Mouse (Mus musculus) midbrain, embryonic 12.5 days (tissue): ENCODE measurements at regions not wholly inside any gene's neighbourhood (a gene's known extent, or its start where the extent isn't known, plus 50 kb on each side); places are given as distances from the start of the nearest gene placed in this dataset.

ENCODE experiments used
- ATAC-seq: fragments of 200-750 bp; cut with Nextera tagmentation; 2 replicates; pipeline ENCODE4 v1.8.0; 2017; ENCODE audit warnings: low read depth, moderate TSS enrichment, moderate library complexity; ENCODE audit not compliant: low FRiP score
- H3K27ac ChIP-seq: fragments of 300-500 bp; sonication (generic); replicated peaks from 2 replicates; pipeline ENCODE4 v1.5.1; 2016; ENCODE audit warnings: mild to moderate bottlenecking
- H3K27me3 ChIP-seq: fragments of 300-500 bp; sonication (generic); 2 replicates; pipeline ENCODE4 v1.6.1; 2016; ENCODE audit warnings: mild to moderate bottlenecking
- H3K36me3 ChIP-seq: fragments of 300-500 bp; sonication (generic); 2 replicates; pipeline ENCODE4 v1.6.1; 2016
- H3K4me1 ChIP-seq: fragments of 300-500 bp; sonication (generic); 2 replicates; pipeline ENCODE4 v1.6.1; 2016
- H3K4me2 ChIP-seq: fragments of 300-500 bp; sonication (generic); replicated peaks from 2 replicates; pipeline ENCODE4 v1.6.1; 2016; ENCODE audit warnings: mild to moderate bottlenecking, moderate library complexity
- H3K4me3 ChIP-seq: fragments of 300-500 bp; sonication (generic); 2 replicates; pipeline ENCODE4 v1.5.1; 2016; ENCODE audit warnings: mild to moderate bottlenecking
- H3K9ac ChIP-seq: fragments of 300-500 bp; sonication (generic); replicated peaks from 2 replicates; pipeline ENCODE4 v1.6.1; 2016; ENCODE audit warnings: mild to moderate bottlenecking, moderate library complexity
- H3K9me3 ChIP-seq: fragments of 300-500 bp; sonication (generic); 2 replicates; pipeline ENCODE4 v1.6.1; 2016; ENCODE audit warnings: mild to moderate bottlenecking
- WGBS: fragments of 180-500 bp; shearing (Covaris S2); methylation state at CpG from one replicate; pipeline ENCODE4 v1.1.7; 2016; 5-methylcytosine and 5-hydroxymethylcytosine counted together

- no peaks in the 10 kb centered on the region for H3K27me3 ChIP-seq
- no peaks in the 10 kb centered on the region for H3K36me3 ChIP-seq
- H3K4me2 ChIP-seq = no peak overlapping the region
- WGBS = 81% methylated on average over 1 of the region's 1 CpGs
- H3K9ac ChIP-seq = no peak overlapping the region
- no peak overlapping the region for H3K27ac ChIP-seq
- H3K9me3 ChIP-seq = no peaks in the 10 kb centered on the region
- no peak overlapping the region for H3K4me3 ChIP-seq
- no peaks in the 10 kb centered on the region for H3K4me1 ChIP-seq
- no peak for ATAC-seq
Observed at GRCm38 (mm10) chr5:52048790-52049189, 141.5 kb downstream of the Dhx15 start.

GRCm38 (mm10) chr5:52046704-52047103 lies 143.6 kb downstream of the Dhx15 start:
- 89% methylated on average over 3 of the region's 3 CpGs for WGBS
- no peaks in the 10 kb centered on the region for H3K4me1 ChIP-seq
- H3K36me3 ChIP-seq = no peaks in the 10 kb centered on the region
- H3K4me2 ChIP-seq = no peak overlapping the region
- H3K9ac ChIP-seq = no peak overlapping the region
- H3K9me3 ChIP-seq = no peaks in the 10 kb centered on the region
- no peak overlapping the region for H3K27ac ChIP-seq
- H3K27me3 ChIP-seq = no peaks in the 10 kb centered on the region
- no peak overlapping the region for H3K4me3 ChIP-seq
- ATAC-seq = no peak

GRCm38 (mm10) chr5:52044101-52044500 lies 146.2 kb downstream of the Dhx15 start:
- H3K27me3 ChIP-seq = no peaks in the 10 kb centered on the region
- H3K4me3 ChIP-seq = no peak overlapping the region
- no peaks in the 10 kb centered on the region for H3K36me3 ChIP-seq
- H3K4me1 ChIP-seq = no peaks in the 10 kb centered on the region
- no peaks in the 10 kb centered on the region for H3K9me3 ChIP-seq
- H3K4me2 ChIP-seq = no peak overlapping the region
- WGBS = 85% methylated on average over 3 of the region's 3 CpGs
- H3K27ac ChIP-seq = no peak overlapping the region
- no peak for ATAC-seq
- H3K9ac ChIP-seq = no peak overlapping the region

- Histone ChIP-seq H3K4me2 (no peak overlapping the region), H3K4me3 (no peak overlapping the region), H3K27me3 (no peaks in the 10 kb centered on the region), H3K9ac (no peak overlapping the region), H3K36me3 (no peaks in the 10 kb centered on the region), H3K27ac (no peak overlapping the region), H3K4me1 (no peaks in the 10 kb centered on the region), H3K9me3 (no peaks in the 10 kb centered on the region)
- ATAC-seq = no peak
- 87% methylated on average over 3 of the region's 3 CpGs for WGBS
Observed at GRCm38 (mm10) chr5:52041447-52041846, 148.9 kb downstream of the Dhx15 start.

GRCm38 (mm10) chr5:52040427-52041312 lies 149.6 kb downstream of the Dhx15 start:
- Histone ChIP-seq H3K4me3 (no peak overlapping the region), H3K36me3 (no peaks in the 10 kb centered on the region), H3K27ac (no peak overlapping the region), H3K4me2 (no peak overlapping the region), H3K4me1 (no peaks in the 10 kb centered on the region), H3K27me3 (no peaks in the 10 kb centered on the region), H3K9me3 (no peaks in the 10 kb centered on the region), H3K9ac (no peak overlapping the region)
- 86% methylated on average over 24 of the region's 24 CpGs for WGBS
- ATAC-seq = no peak

GRCm38 (mm10) chr5:52035339-52035738 lies 155.0 kb downstream of the Dhx15 start:
- no peak overlapping the region for H3K27ac ChIP-seq
- H3K9me3 ChIP-seq = no peaks in the 10 kb centered on the region
- H3K36me3 ChIP-seq = no peaks in the 10 kb centered on the region
- no peaks in the 10 kb centered on the region for H3K27me3 ChIP-seq
- WGBS = 85% methylated on average over 6 of the region's 6 CpGs
- no peak overlapping the region for H3K9ac ChIP-seq
- no peak overlapping the region for H3K4me3 ChIP-seq
- H3K4me2 ChIP-seq = no peak overlapping the region
- H3K4me1 ChIP-seq = no peaks in the 10 kb centered on the region
- no peak for ATAC-seq

GRCm38 (mm10) chr5:52027478-52027877 lies 162.8 kb downstream of the Dhx15 start:
- 87% methylated on average over 4 of the region's 4 CpGs for WGBS
- no peak overlapping the region for H3K4me2 ChIP-seq
- ATAC-seq = no peak

GRCm38 (mm10) chr5:52026148-52026547 lies 164.2 kb downstream of the Dhx15 start:
- Histone ChIP-seq H3K9me3 (no peaks in the 10 kb centered on the region), H3K4me1 (no peaks in the 10 kb centered on the region), H3K4me3 (no peak overlapping the region), H3K27me3 (no peaks in the 10 kb centered on the region), H3K9ac (no peak overlapping the region), H3K4me2 (no peak overlapping the region), H3K36me3 (no peaks in the 10 kb centered on the region), H3K27ac (no peak overlapping the region)
- WGBS = 74% methylated on average over 3 of the region's 3 CpGs
- no peak for ATAC-seq

More at GRCm38 (mm10) chr5:52027478-52027877, 162.8 kb downstream of the Dhx15 start:
- no peaks in the 10 kb centered on the region for H3K4me1 ChIP-seq
- H3K36me3 ChIP-seq = no peaks in the 10 kb centered on the region
- H3K27me3 ChIP-seq = no peaks in the 10 kb centered on the region
- H3K4me3 ChIP-seq = no peak overlapping the region
- no peak overlapping the region for H3K27ac ChIP-seq
- no peaks in the 10 kb centered on the region for H3K9me3 ChIP-seq
- H3K9ac ChIP-seq = no peak overlapping the region

GRCm38 (mm10) chr5:52023212-52023611 lies 167.1 kb downstream of the Dhx15 start:
- no peaks in the 10 kb centered on the region for H3K36me3 ChIP-seq
- no peaks in the 10 kb centered on the region for H3K4me1 ChIP-seq
- no peak overlapping the region for H3K4me2 ChIP-seq
- no peak overlapping the region for H3K27ac ChIP-seq
- WGBS = 92% methylated on average over 9 of the region's 9 CpGs
- H3K27me3 ChIP-seq = no peaks in the 10 kb centered on the region
- ATAC-seq = no peak
- no peak overlapping the region for H3K9ac ChIP-seq
- H3K4me3 ChIP-seq = no peak overlapping the region
- no peaks in the 10 kb centered on the region for H3K9me3 ChIP-seq

GRCm38 (mm10) chr5:52016992-52017391 lies 173.3 kb downstream of the Dhx15 start:
- no peaks in the 10 kb centered on the region for H3K27me3 ChIP-seq
- ATAC-seq = no peak
- no peaks in the 10 kb centered on the region for H3K9me3 ChIP-seq
- no peak overlapping the region for H3K27ac ChIP-seq
- H3K4me3 ChIP-seq = no peak overlapping the region
- no peak overlapping the region for H3K9ac ChIP-seq
- H3K36me3 ChIP-seq = no peaks in the 10 kb centered on the region
- 90% methylated on average over 3 of the region's 3 CpGs for WGBS
- H3K4me2 ChIP-seq = no peak overlapping the region
- H3K4me1 ChIP-seq = no peaks in the 10 kb centered on the region

- H3K4me3 ChIP-seq = no peak overlapping the region
- H3K9me3 ChIP-seq = no peaks in the 10 kb centered on the region
- H3K4me1 ChIP-seq = no peaks in the 10 kb centered on the region
- H3K36me3 ChIP-seq = no peaks in the 10 kb centered on the region
- no peak overlapping the region for H3K9ac ChIP-seq
- ATAC-seq = no peak
- WGBS = 39% methylated on average over 6 of the region's 6 CpGs
- H3K27ac ChIP-seq = no peak overlapping the region
- H3K27me3 ChIP-seq = no peaks in the 10 kb centered on the region
- H3K4me2 ChIP-seq = no peak overlapping the region
Observed at GRCm38 (mm10) chr5:52015786-52016185, 174.5 kb downstream of the Dhx15 start.

- Histone ChIP-seq H3K9ac (no peak overlapping the region), H3K36me3 (no peaks in the 10 kb centered on the region), H3K9me3 (no peaks in the 10 kb centered on the region), H3K4me3 (no peak overlapping the region), H3K27ac (no peak overlapping the region), H3K27me3 (no peaks in the 10 kb centered on the region), H3K4me1 (no peaks in the 10 kb centered on the region), H3K4me2 (no peak overlapping the region)
- 89% methylated on average over 7 of the region's 7 CpGs for WGBS
- ATAC-seq = no peak
Observed at GRCm38 (mm10) chr5:52010426-52010825, 179.9 kb downstream of the Dhx15 start.

GRCm38 (mm10) chr5:52008942-52009341 lies 181.4 kb downstream of the Dhx15 start:
- Histone ChIP-seq H3K4me1 (no peaks in the 10 kb centered on the region), H3K36me3 (no peaks in the 10 kb centered on the region), H3K4me3 (no peak overlapping the region), H3K27me3 (no peaks in the 10 kb centered on the region), H3K27ac (no peak overlapping the region), H3K9ac (no peak overlapping the region), H3K9me3 (no peaks in the 10 kb centered on the region), H3K4me2 (no peak overlapping the region)
- WGBS = 90% methylated on average over 3 of the region's 3 CpGs
- ATAC-seq = no peak
